Comparison of ENCODE assay signal across 8 mouse cellular contexts in the genomic region with DNA sequence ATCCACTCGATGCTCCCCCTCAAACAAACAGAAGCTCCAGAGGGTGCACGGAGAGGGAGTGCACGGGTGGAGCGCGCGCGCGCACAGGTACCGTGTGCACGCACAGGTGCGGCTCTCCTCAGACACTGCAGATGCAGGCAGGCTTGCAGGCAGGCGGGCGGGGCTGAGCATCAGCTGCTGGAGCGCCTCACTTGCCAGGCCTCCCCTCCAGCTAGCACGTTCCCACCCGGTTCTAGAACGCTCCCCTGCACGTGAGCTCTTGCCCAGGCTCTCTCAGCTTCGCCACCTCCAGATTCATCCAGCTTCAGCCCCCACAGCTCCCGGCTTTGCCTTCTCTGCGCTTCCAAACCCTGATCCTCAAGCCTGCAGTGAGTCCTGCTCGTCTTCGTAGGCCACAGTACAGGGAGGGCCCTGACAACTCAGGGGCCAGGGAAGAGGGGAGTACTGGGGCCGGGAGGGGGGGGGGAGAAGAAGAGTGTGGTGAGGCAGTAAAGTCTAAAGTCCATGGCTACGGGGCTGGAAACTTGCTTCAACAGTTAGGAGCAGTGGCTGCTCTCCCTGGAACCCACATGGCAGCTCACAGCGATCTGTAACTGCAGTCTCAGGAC. TPM values are rescaled to one million over a fixed set of nuclear protein-coding genes. Genes with fewer than 3 reads are reported as not detected.
DNase-seq lines count a peak whose midpoint lies in the region; ATAC-seq lines count a peak whose summit lies in the region.

No protein-coding gene starts in this region.

- peak; percentile 24 to 47 for DNase-seq in cerebellum, postnatal 25 days
- no peak for DNase-seq in cerebellum, adult 11 months
- peak; percentile 32 for DNase-seq in embryonic facial prominence, embryonic 10.5 days (ENCODE audit: low spot score)
- DNase-seq in intestine, embryonic 14.5 days (ENCODE audit: low spot score) = no peak
- no peak for DNase-seq in embryo, embryonic 10 days (ENCODE audit: low spot score)
- no peak for DNase-seq in spleen, postnatal 36 days (ENCODE audit: low spot score in 2 of 2)
- DNase-seq in urinary bladder, adult 18-20 months (ENCODE audit: low spot score in 2 of 2) = no peak

- H3K9ac ChIP-seq in intestine, embryonic 14.5 days (ENCODE audit: low read length) = no peak overlapping the region
- H3K9ac ChIP-seq in midbrain, embryonic 16.5 days (ENCODE audit: low read depth, low read length) = peak overlapping the region; percentile 45

- peaks cover 15% of the 10 kb centered on the region for H3K4me1 ChIP-seq in embryonic facial prominence, embryonic 10.5 days
- H3K4me1 ChIP-seq in intestine, embryonic 14.5 days (replicated peaks; ENCODE audit: control insufficient read depth, insufficient read depth, low read length) = 0 out of 2 replicates have a peak, but pooled peaks cover 3% of the 10 kb centered on the region
- peaks cover 6% of the 10 kb centered on the region; the same call in 1 of the 2 replicates for H3K4me1 ChIP-seq in midbrain, embryonic 16.5 days (ENCODE audit: control insufficient read depth, insufficient read depth, low read length)

- peak overlapping the region; percentile 33 for H3K4me2 ChIP-seq in intestine, embryonic 14.5 days (ENCODE audit: low read length)
- peak overlapping the region; percentile 65 for H3K4me2 ChIP-seq in midbrain, embryonic 16.5 days (ENCODE audit: low read length)

- 15% methylated on average over 26 of the region's 26 CpGs for WGBS in embryonic facial prominence, embryonic 10.5 days
- WGBS in intestine, embryonic 14.5 days = 13% methylated on average over 26 of the region's 26 CpGs
- WGBS in midbrain, embryonic 16.5 days = 17% methylated on average over 18 of the region's 26 CpGs

- no peaks in the 10 kb centered on the region for H3K36me3 ChIP-seq in embryonic facial prominence, embryonic 10.5 days (replicated peaks)
- H3K36me3 ChIP-seq in intestine, embryonic 14.5 days (ENCODE audit: control insufficient read depth, insufficient read depth, low read length) = no peaks in the 10 kb centered on the region
- H3K36me3 ChIP-seq in midbrain, embryonic 16.5 days (ENCODE audit: control insufficient read depth, insufficient read depth, low read length) = no peaks in the 10 kb centered on the region

- no peaks in the 10 kb centered on the region for H3K9me3 ChIP-seq in embryonic facial prominence, embryonic 10.5 days
- no peaks in the 10 kb centered on the region for H3K9me3 ChIP-seq in intestine, embryonic 14.5 days (ENCODE audit: control insufficient read depth, low read length)
- H3K9me3 ChIP-seq in midbrain, embryonic 16.5 days (replicated peaks; ENCODE audit: control insufficient read depth, low read length, poor library complexity, severe bottlenecking) = no peaks in the 10 kb centered on the region

- peaks cover 38% of the 10 kb centered on the region for H3K27me3 ChIP-seq in embryonic facial prominence, embryonic 10.5 days (replicated peaks; ENCODE audit: low read depth, poor library complexity, severe bottlenecking)
- H3K27me3 ChIP-seq in intestine, embryonic 14.5 days (replicated peaks; ENCODE audit: control insufficient read depth, insufficient read depth, low read length) = peaks cover 5% of the 10 kb centered on the region; the same call in 1 of the 2 replicates
- no peaks in the 10 kb centered on the region; the same call in 1 of the 2 replicates for H3K27me3 ChIP-seq in midbrain, embryonic 16.5 days (ENCODE audit: control insufficient read depth, insufficient read depth, low read depth, low read length)

- no peak overlapping the region for H3K27ac ChIP-seq in embryonic facial prominence, embryonic 10.5 days (replicated peaks)
- H3K27ac ChIP-seq in intestine, embryonic 14.5 days (ENCODE audit: low read depth) = no peak overlapping the region
- no peak overlapping the region for H3K27ac ChIP-seq in midbrain, embryonic 16.5 days (ENCODE audit: low read length)

- peak overlapping the region; percentile 43 for H3K4me3 ChIP-seq in embryonic facial prominence, embryonic 10.5 days
- no peak overlapping the region for H3K4me3 ChIP-seq in intestine, embryonic 14.5 days (ENCODE audit: low read depth, low read length)
- peak overlapping the region; percentile 35 for H3K4me3 ChIP-seq in midbrain, embryonic 16.5 days (ENCODE audit: low read depth, low read length)

- ATAC-seq in intestine, embryonic 14.5 days (replicated peaks; ENCODE audit: low FRiP score, low TSS enrichment, low read depth) = peak; percentile 65
- peak; percentile 78 for ATAC-seq in midbrain, embryonic 16.5 days

RNA-seq across cellular contexts. Expression of gene Scn8a, which starts 44.3 kb away (rescaled TPM):
- 7.3 and 8.1 TPM in 2 replicates for polyA plus RNA-seq in embryonic facial prominence, embryonic 10.5 days (2016; fragmentation: Nextera tagmentation; extraction: Ambion mirVana)
- polyA plus RNA-seq in intestine, embryonic 14.5 days (2014; fragmentation: Nextera tagmentation; extraction: Ambion mirVana) = 4.0 and 5.5 TPM in 2 replicates
- polyA plus RNA-seq in midbrain, embryonic 16.5 days (2015; fragmentation: Nextera tagmentation; extraction: Ambion mirVana) = 18.1 and 24.4 TPM in 2 replicates

Comparison
In these comparisons a context has a peak if more than half of its experiments do, and no peak if none do; other contexts are left out.
1. DNase-seq: peak in cerebellum, postnatal 25 days (2 of 2) and embryonic facial prominence, embryonic 10.5 days (single experiment); none in cerebellum, adult 11 months (single experiment), intestine, embryonic 14.5 days (single experiment), embryo, embryonic 10 days (single experiment), spleen, postnatal 36 days (0 of 2) and urinary bladder, adult 18-20 months (0 of 2).